In the genomic region with DNA sequence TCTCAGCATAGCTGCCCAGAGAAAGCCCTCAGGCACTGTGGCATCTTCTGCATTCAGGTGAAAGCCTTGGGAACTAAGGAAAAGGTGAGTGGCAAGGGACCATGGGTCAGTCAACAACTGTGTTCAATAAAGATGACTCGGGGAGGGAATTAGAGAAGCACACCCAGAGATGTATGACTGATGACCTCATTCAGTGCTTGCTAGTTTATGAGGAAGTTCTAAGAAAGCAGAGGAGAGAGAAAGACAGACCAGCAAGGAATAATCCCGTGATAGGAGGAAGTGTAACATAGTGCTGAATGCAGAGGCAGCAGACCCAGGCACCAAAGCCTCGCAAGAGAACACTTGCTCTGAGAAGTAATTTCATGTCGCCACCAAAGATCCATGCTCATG, we compare ENCODE assay signal across 11 mouse cellular contexts. TPM values are rescaled to one million over a fixed set of nuclear protein-coding genes. Genes with fewer than 3 reads are reported as not detected.
A peak's percentile ranks its signal among the peaks of the same experiment; 100 is the strongest.
DNase-seq lines count a peak whose midpoint lies in the region; ATAC-seq lines count a peak whose summit lies in the region.
"Had no signal": no experiment of that assay in that cellular context is flagged by ENCODE, and none has a peak within 500 bp of the region (broad histone marks: within the 10 kb centered on the region; RNA-seq: fewer than 3 reads in every experiment).

No protein-coding gene starts in this region.

- peaks cover 11% of the 10 kb centered on the region for H3K4me1 ChIP-seq in limb, embryonic 12.5 days (replicated peaks)
- no peaks in the 10 kb centered on the region for H3K4me1 ChIP-seq in limb, embryonic 10.5 days

- no peak overlapping the region for H3K4me3 ChIP-seq in limb, embryonic 12.5 days (replicated peaks)
- no peak overlapping the region for H3K4me3 ChIP-seq in limb, embryonic 10.5 days
- H3K4me3 ChIP-seq: heart, embryonic 12.5 days; hindbrain, embryonic 15.5 days had no signal

- WGBS in limb, embryonic 12.5 days, result 81% methylated on average over 4 of the region's 4 CpGs
- 88% methylated on average over 4 of the region's 4 CpGs for WGBS in limb, embryonic 10.5 days

- no peak overlapping the region for H3K4me2 ChIP-seq in limb, embryonic 12.5 days
- H3K4me2 ChIP-seq: heart, embryonic 12.5 days; hindbrain, embryonic 15.5 days had no signal

- peak overlapping the region; percentile 57 for H3K27ac ChIP-seq in limb, embryonic 12.5 days
- no peak overlapping the region for H3K27ac ChIP-seq in limb, embryonic 10.5 days
- H3K27ac ChIP-seq: hindbrain, embryonic 15.5 days had no signal

- peaks cover 83% of the 10 kb centered on the region for H3K36me3 ChIP-seq in limb, embryonic 12.5 days
- peaks cover 94% of the 10 kb centered on the region for H3K36me3 ChIP-seq in limb, embryonic 10.5 days

- no peak for DNase-seq in limb, embryonic 10.5 days (ENCODE audit: low spot score)
- DNase-seq in MEL-GATA-1-ER (ENCODE audit: extremely low read depth, low read depth), result peak; percentile 69
- DNase-seq in embryo, embryonic 11 days, result no peak
- DNase-seq in layer of hippocampus, adult 9-10 months (ENCODE audit: low spot score), result no peak
- DNase-seq in layer of hippocampus, postnatal 10 days (ENCODE audit: low spot score in 2 of 2), result no peak

- ATAC-seq in limb, embryonic 12.5 days (ENCODE audit: insufficient number of reproducible peaks, insufficient read depth, low FRiP score, low TSS enrichment, low read depth), result no peak
- ATAC-seq in hematopoietic stem cell, adult 5-6 weeks (replicated peaks in 1 of 2; ENCODE audit: insufficient read depth in 1 of 2, low FRiP score in 2 of 2, low TSS enrichment in 1 of 2, low read depth in 1 of 2, poor library complexity in 2 of 2, severe bottlenecking in 2 of 2), result peak; percentile 39 to 51; a peak in 2 of 4 replicates
- ATAC-seq in megakaryocyte progenitor cell, adult 5-6 weeks (replicated peaks; ENCODE audit: poor library complexity), result peak; percentile 95

- no peaks in the 10 kb centered on the region for H3K9me3 ChIP-seq in limb, embryonic 12.5 days
- H3K9me3 ChIP-seq in limb, embryonic 10.5 days (replicated peaks), result no peaks in the 10 kb centered on the region
- H3K9me3 ChIP-seq: heart, embryonic 12.5 days; hindbrain, embryonic 15.5 days had no signal

- no peaks in the 10 kb centered on the region for H3K27me3 ChIP-seq in limb, embryonic 12.5 days
- no peaks in the 10 kb centered on the region for H3K27me3 ChIP-seq in limb, embryonic 10.5 days (ENCODE audit: low read depth, poor library complexity, severe bottlenecking)
- H3K27me3 ChIP-seq: CH12.LX; heart, embryonic 12.5 days; hindbrain, embryonic 15.5 days had no signal

- H3K9ac ChIP-seq in limb, embryonic 12.5 days (replicated peaks), result no peak overlapping the region
- H3K9ac ChIP-seq: heart, embryonic 12.5 days; hindbrain, embryonic 15.5 days had no signal

RNA-seq across cellular contexts. Expression of gene Lmbrd2, which starts 8.9 kb away (rescaled TPM):
- polyA plus RNA-seq in limb, embryonic 12.5 days (2016; fragmentation: Nextera tagmentation; extraction: Ambion mirVana), result 3.4 and 3.5 TPM in 2 replicates
- polyA plus RNA-seq in limb, embryonic 10.5 days (2016; fragmentation: Nextera tagmentation; extraction: Ambion mirVana), result 1.3 and 2.0 TPM in 2 replicates
- 11.3 and 13.8 TPM in 2 replicates for total RNA-seq in hematopoietic stem cell, adult 5-6 weeks (2017)
- total RNA-seq in megakaryocyte progenitor cell, adult 5-6 weeks (2015), result 10.0 and 11.6 TPM in 2 replicates
- total RNA-seq in megakaryocyte progenitor cell, adult 5-6 weeks (2017), result 4.5 and 9.6 TPM in 2 replicates
- 10 to 100 TPM; 55.0 to 58.0 TPM for total RNA-seq in layer of hippocampus, postnatal 10 days (2021)

RNA-seq across cellular contexts. Expression of gene Skp2, which starts 23.7 kb away (rescaled TPM):
- polyA plus RNA-seq in limb, embryonic 12.5 days (2016; fragmentation: Nextera tagmentation; extraction: Ambion mirVana), result 139 and 140 TPM in 2 replicates
- polyA plus RNA-seq in limb, embryonic 10.5 days (2016; fragmentation: Nextera tagmentation; extraction: Ambion mirVana), result 128 and 138 TPM in 2 replicates
- total RNA-seq in hematopoietic stem cell, adult 5-6 weeks (2017), result 12.6 and 13.1 TPM in 2 replicates
- total RNA-seq in megakaryocyte progenitor cell, adult 5-6 weeks (2015), result 21.6 and 24.4 TPM in 2 replicates
- total RNA-seq in megakaryocyte progenitor cell, adult 5-6 weeks (2017), result 23.1 and 23.3 TPM in 2 replicates
- 1 to 10 TPM; 7.2 to 7.5 TPM for total RNA-seq in layer of hippocampus, postnatal 10 days (2021)
